Mouse (Mus musculus) E14TG2a.4 (cell line): ENCODE data around the gene Inka2.

Source experiments
- H3K27me3 ChIP-seq: 2 replicates; pipeline ENCODE4 v1.6.1; 2014; ENCODE audit warnings: low read length, control low read depth; ENCODE audit not compliant: insufficient read depth
- H3K36me3 ChIP-seq: 2 replicates; pipeline ENCODE4 v1.6.1; 2014; ENCODE audit warnings: low read length, control low read depth; ENCODE audit not compliant: insufficient read depth
- H3K4me1 ChIP-seq: replicated peaks from 2 replicates; pipeline ENCODE4 v1.6.1; 2014; ENCODE audit warnings: low read depth, low read length, control low read depth
- H3K4me3 ChIP-seq: replicated peaks from 2 replicates; pipeline ENCODE4 v1.5.1; 2014; ENCODE audit warnings: mild to moderate bottlenecking, low read length
- H3K9me3 ChIP-seq: 2 replicates; pipeline ENCODE4 v1.6.1; 2014; ENCODE audit warnings: low read length, control low read depth
- CTCF ChIP-seq: conservative IDR thresholded peaks from 2 replicates; pipeline ENCODE4 v1.5.1; 2014; ENCODE audit warnings: low read length
- NANOG ChIP-seq: IDR thresholded peaks from 2 replicates; pipeline ENCODE4 v1.6.1; 2014; ENCODE audit warnings: borderline replicate concordance, low read length, mixed read lengths
- POU5F1 ChIP-seq: IDR thresholded peaks from 2 replicates; pipeline ENCODE4 v1.6.1; 2014; ENCODE audit warnings: low read length, borderline replicate concordance

Inka2 gene

DNA sequence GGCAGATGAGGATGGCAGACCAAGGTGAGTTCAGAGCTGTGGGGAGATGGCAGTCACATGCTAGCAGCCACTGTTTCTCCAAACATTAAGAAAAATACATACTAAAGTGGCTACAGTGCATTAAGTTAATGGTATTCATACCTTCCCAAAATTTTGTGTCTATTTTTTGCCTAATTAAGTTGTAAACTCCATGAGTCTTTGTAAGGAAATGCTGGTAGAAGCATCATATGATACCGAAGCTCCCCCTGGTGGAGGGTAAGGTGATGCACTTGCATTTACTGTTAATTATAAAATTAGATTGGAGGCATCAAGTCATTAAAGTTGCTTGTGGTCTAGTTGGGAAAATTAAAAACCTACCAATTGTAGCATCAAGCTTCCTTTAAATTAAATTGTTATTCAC lies 21.6 kb downstream of the Inka2 start:
- Histone ChIP-seq H3K27me3 (no peaks in the 10 kb centered on the region), H3K4me1 (peaks cover 3% of the 10 kb centered on the region; the same call in 1 of the 2 replicates), H3K4me3 (no peak overlapping the region), H3K9me3 (no peaks in the 10 kb centered on the region), H3K36me3 (peaks cover 10% of the 10 kb centered on the region)
- TF ChIP-seq POU5F1 (no peak), CTCF (peak; percentile 79), NANOG (no peak)

DNA sequence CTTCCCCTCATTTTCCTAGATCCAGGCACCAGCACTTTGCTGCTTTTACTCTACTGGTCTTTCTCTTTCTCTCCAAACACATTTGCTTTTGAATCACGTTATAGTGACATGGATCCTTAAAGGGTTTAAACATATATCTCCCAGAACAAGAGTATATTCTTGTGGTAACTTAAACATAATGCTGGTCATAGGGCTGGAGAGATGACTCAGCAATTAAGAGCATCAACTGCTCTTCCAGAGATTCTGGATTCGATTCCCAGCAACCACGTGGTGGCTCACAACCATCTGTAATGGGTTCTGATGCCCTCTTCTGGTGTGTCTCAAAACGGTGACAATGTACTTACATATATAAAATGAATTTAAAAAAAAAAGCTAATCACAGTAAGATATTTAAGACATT lies 28.0 kb downstream of the Inka2 start:
- Histone ChIP-seq H3K36me3 (peaks cover 25% of the 10 kb centered on the region), H3K4me1 (no peaks in the 10 kb centered on the region), H3K9me3 (no peaks in the 10 kb centered on the region), H3K4me3 (no peak overlapping the region), H3K27me3 (no peaks in the 10 kb centered on the region)
- TF ChIP-seq NANOG = no peak
- no peak for TF ChIP-seq CTCF
- no peak for TF ChIP-seq POU5F1

DNA sequence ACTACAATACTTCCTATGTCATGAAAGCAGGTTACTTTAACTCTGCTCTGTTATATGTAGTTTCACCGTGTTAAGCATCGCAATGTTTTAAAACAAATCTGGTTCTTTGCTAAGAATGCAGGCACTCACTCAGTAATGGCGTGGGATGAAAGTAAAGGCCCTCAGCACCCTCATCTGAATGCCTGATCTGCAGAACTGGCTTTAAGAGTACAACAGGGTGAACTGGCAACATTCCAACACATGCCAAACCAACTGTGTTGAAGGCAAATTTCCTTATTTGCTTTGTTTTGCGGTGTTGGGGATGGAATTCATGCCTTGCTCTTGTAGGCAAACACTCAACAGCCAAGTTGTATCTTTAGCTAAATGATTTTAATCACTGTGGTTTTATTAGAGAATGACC lies 29.1 kb downstream of the Inka2 start:
- Histone ChIP-seq H3K9me3 (no peaks in the 10 kb centered on the region), H3K4me1 (no peaks in the 10 kb centered on the region), H3K4me3 (no peak overlapping the region), H3K36me3 (peaks cover 33% of the 10 kb centered on the region), H3K27me3 (no peaks in the 10 kb centered on the region)
- TF ChIP-seq POU5F1 = no peak
- TF ChIP-seq NANOG = no peak
- no peak for TF ChIP-seq CTCF

DNA sequence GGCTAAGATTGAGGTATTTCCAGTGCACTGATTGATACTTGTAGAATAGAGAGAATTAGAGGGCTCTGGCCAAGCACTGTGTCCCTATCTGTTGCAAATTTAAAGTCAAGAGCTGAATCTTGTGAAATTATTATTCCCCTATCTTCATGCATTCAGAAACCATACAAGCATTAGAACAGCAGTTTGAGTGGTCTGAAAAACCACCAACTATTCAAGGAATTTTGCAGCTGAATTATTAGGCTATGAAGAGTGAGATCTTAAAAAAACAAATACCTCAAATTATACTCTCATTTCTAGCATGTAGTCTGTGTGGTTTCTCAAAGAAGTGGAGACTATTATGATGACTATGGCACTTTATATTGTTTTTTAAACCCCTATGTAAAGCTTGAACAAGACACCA lies 30.9 kb downstream of the Inka2 start:
- no peak overlapping the region for H3K4me3 ChIP-seq
- no peaks in the 10 kb centered on the region for H3K27me3 ChIP-seq
- TF ChIP-seq NANOG (no peak), POU5F1 (no peak), CTCF (no peak)
- H3K4me1 ChIP-seq = no peaks in the 10 kb centered on the region
- no peaks in the 10 kb centered on the region for H3K9me3 ChIP-seq
- peaks cover 32% of the 10 kb centered on the region for H3K36me3 ChIP-seq

DNA sequence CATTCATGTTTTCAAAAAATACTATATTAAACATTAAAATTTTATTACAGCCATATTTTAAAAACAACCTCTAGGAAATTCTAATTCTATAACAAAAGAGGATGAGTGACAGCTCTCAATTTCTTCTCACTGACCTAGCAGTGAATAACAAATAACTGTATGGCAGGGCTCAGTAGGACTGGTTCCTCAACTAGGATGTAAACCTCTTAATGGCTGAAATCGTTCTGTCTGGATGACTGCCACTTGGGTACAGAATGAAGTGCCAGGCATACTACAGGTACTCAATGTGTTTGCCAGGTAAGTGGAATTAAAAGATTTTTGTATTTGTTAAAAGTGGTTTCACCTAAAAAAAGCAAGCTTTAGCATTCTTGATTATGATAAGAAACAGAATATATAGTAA lies 31.7 kb downstream of the Inka2 start:
- no peaks in the 10 kb centered on the region for H3K4me1 ChIP-seq
- no peaks in the 10 kb centered on the region for H3K9me3 ChIP-seq
- TF ChIP-seq CTCF (no peak), POU5F1 (no peak), NANOG (no peak)
- peaks cover 23% of the 10 kb centered on the region for H3K36me3 ChIP-seq
- no peak overlapping the region for H3K4me3 ChIP-seq
- no peaks in the 10 kb centered on the region for H3K27me3 ChIP-seq

DNA sequence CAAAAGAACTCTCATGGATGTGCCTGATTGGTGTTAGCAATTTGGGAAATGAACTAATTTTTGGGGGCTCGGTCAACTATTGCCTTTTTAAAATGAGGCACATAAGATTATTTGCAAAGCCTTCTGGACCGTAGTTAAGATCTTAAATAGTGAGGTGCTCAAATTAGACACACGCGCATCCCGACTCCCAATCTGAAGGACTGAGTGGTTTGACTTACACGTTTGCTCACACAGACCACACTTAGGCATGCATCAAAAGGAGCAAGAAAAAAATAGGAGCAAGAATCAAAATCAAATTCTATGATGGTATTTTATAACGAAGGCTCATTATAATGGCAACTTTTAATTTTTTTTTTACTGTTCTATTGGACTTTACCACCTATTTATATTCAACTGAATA lies 32.7 kb downstream of the Inka2 start:
- TF ChIP-seq CTCF (no peak), NANOG (no peak), POU5F1 (no peak)
- no peaks in the 10 kb centered on the region for H3K27me3 ChIP-seq
- no peak overlapping the region for H3K4me3 ChIP-seq
- H3K9me3 ChIP-seq = no peaks in the 10 kb centered on the region
- peaks cover 21% of the 10 kb centered on the region; the same call in 1 of the 2 replicates for H3K36me3 ChIP-seq
- no peaks in the 10 kb centered on the region for H3K4me1 ChIP-seq

DNA sequence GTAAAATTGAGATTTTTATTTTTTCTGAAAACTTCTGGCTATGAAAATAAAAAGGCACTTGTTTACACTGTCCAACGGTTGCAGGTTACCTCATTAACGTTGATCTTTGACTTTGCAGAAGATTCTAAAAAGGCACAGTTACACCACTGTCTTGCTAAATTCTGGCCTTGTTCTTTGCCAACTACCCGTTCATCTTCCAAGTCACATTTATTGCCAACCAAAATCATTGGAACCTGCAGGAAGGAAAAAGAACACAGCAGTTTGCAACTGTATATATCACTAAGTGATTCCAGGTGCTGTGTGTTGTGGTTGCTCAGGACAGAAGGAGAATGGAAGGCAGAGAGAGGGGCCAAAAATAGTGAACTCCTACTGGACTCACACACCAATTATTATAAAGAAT lies 33.3 kb downstream of the Inka2 start:
- H3K4me3 ChIP-seq = no peak overlapping the region
- peaks cover 21% of the 10 kb centered on the region; the same call in 1 of the 2 replicates for H3K36me3 ChIP-seq
- TF ChIP-seq CTCF (no peak), POU5F1 (no peak), NANOG (no peak)
- no peaks in the 10 kb centered on the region for H3K27me3 ChIP-seq
- no peaks in the 10 kb centered on the region for H3K4me1 ChIP-seq
- H3K9me3 ChIP-seq = no peaks in the 10 kb centered on the region

DNA sequence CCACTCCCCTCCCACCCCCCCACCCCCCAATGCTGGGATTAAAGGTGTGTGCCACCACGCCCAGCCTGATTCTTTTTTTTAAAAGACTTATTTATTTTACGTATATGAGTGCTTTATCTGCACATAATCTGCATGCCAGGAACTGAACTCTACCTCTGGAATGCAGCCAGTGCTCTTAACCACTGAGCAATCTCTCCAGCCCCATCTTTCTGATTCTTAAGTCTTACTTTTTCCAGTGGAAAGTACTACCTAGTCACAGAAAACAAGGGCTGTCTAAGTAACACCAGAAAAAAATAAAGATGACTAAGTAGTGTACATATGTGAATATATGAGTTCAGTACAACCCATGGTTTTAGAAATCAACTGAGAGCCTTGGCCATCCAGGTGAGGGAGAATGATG lies 42.1 kb downstream of the Inka2 start:
- Histone ChIP-seq H3K9me3 (no peaks in the 10 kb centered on the region), H3K36me3 (no peaks in the 10 kb centered on the region), H3K27me3 (no peaks in the 10 kb centered on the region), H3K4me3 (no peak overlapping the region), H3K4me1 (no peaks in the 10 kb centered on the region)
- TF ChIP-seq CTCF (no peak), NANOG (no peak), POU5F1 (no peak)

DNA sequence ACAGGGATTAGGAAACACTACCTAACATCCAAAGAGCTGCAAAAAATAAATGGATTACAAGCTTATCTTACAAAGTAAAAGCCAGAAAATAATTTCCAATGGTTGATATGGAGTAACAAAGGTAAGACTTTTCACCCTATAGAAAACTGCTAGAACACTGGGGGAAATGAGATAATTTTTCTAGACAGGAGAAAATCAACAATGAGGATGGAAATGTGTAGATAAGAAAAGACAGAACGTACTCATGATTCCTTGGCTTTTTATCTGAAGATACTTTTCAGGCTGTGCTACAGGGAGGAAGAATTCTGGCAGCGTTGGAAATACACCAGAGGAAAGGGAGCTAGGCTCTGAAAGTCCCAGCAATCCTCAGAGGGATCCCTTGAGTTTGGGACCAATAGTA lies 46.4 kb downstream of the Inka2 start:
- H3K36me3 ChIP-seq = no peaks in the 10 kb centered on the region
- no peaks in the 10 kb centered on the region for H3K4me1 ChIP-seq
- no peak overlapping the region for H3K4me3 ChIP-seq

DNA sequence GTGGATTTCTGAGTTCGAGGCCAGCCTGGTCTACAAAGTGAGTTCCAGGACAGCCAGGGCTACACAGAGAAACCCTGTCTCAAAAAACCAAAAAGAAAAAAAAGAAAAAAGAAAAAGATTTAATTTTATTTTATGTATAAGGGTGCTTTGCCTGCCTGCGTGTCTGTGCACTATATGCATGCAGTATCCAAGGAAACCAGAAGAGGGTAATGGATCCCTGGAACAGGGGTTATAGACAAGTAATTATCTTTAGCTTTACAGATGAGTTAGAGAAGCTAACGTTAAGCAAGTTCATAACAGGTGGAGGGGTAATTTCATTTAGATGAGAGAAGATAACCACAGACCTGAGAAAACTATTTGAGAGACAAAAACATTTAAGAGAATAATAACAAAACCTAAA lies 49.8 kb downstream of the Inka2 start:
- Histone ChIP-seq H3K4me3 (no peak overlapping the region), H3K27me3 (no peaks in the 10 kb centered on the region), H3K9me3 (no peaks in the 10 kb centered on the region), H3K36me3 (no peaks in the 10 kb centered on the region), H3K4me1 (no peaks in the 10 kb centered on the region)
- no peak for TF ChIP-seq NANOG
- TF ChIP-seq CTCF = no peak
- no peak for TF ChIP-seq POU5F1

More for the DNA sequence above, 46.4 kb downstream of the Inka2 start:
- no peaks in the 10 kb centered on the region for H3K27me3 ChIP-seq
- no peak for TF ChIP-seq NANOG
- TF ChIP-seq POU5F1 = no peak
- TF ChIP-seq CTCF = no peak
- H3K9me3 ChIP-seq = no peaks in the 10 kb centered on the region
